Mouse (Mus musculus): Measurements from ENCODE around the gene Rab25. TPM values are rescaled to one million over a fixed set of nuclear protein-coding genes. Genes with fewer than 3 reads are reported as not detected.

Rab25 gene
- polyA plus RNA-seq, 2 experiments from 2014 or later: not detected

GRCm38 (mm10) chr3:88523027-88523426, 25.1 kb downstream of the Rab25 start:
- no peak for ATAC-seq

GRCm38 (mm10) chr3:88521803-88522331, 26.2 kb downstream of the Rab25 start:
- ATAC-seq: peak; percentile 85

GRCm38 (mm10) chr3:88521156-88521555, 26.9 kb downstream of the Rab25 start:
- ATAC-seq: no peak

GRCm38 (mm10) chr3:88520078-88520477, 28.0 kb downstream of the Rab25 start:
- no peak for ATAC-seq

- no peak for ATAC-seq
These were observed 29.7 kb downstream of the Rab25 start for GRCm38 (mm10) chr3:88518411-88518810.

GRCm38 (mm10) chr3:88516407-88516806, 31.7 kb downstream of the Rab25 start:
- ATAC-seq: no peak

- no peak for ATAC-seq
These were observed 33.1 kb downstream of the Rab25 start for GRCm38 (mm10) chr3:88515095-88515386.

GRCm38 (mm10) chr3:88514231-88515094, 33.6 kb downstream of the Rab25 start:
- ATAC-seq: no peak

GRCm38 (mm10) chr3:88513546-88514115, 34.5 kb downstream of the Rab25 start:
- peak; percentile 8 for ATAC-seq

- ATAC-seq: no peak
These were observed 35.1 kb downstream of the Rab25 start for GRCm38 (mm10) chr3:88512896-88513545.

- ATAC-seq: no peak
These were observed 35.8 kb downstream of the Rab25 start for GRCm38 (mm10) chr3:88512141-88512895.

GRCm38 (mm10) chr3:88511559-88511958, 36.5 kb downstream of the Rab25 start:
- ATAC-seq: no peak

- ATAC-seq: no peak
These were observed 37.4 kb downstream of the Rab25 start for GRCm38 (mm10) chr3:88510421-88511289.

- ATAC-seq: peak; percentile 91
These were observed 38.2 kb downstream of the Rab25 start, which contains the start of gene Lmna for GRCm38 (mm10) chr3:88509692-88510420. Gene Lmna (minus strand): TSS chr3:88509956.

GRCm38 (mm10) chr3:88509250-88509649, 38.9 kb downstream of the Rab25 start:
- no peak for ATAC-seq

- no peak for ATAC-seq
These were observed 42.3 kb downstream of the Rab25 start for GRCm38 (mm10) chr3:88505765-88506164.

GRCm38 (mm10) chr3:88505081-88505480, 43.0 kb downstream of the Rab25 start:
- no peak for ATAC-seq

GRCm38 (mm10) chr3:88503881-88504746, 44.0 kb downstream of the Rab25 start:
- ATAC-seq: no peak

GRCm38 (mm10) chr3:88503505-88503863, 44.6 kb downstream of the Rab25 start:
- no peak for ATAC-seq

Data from activated CD4-positive, CD25-positive, alpha-beta regulatory T cell, adult 4 months (primary cell).